Mouse (Mus musculus) CD4-positive helper T cell, adult 2 months (primary cell): ENCODE results near the gene Rictor.
"Not testable (repeated sequence)": the region's sequence is repeated elsewhere in the genome, so short reads cannot be mapped to it uniquely, and the experiment has no call there.

Experiments
- DNase-seq: peaks from one replicate; pipeline ENCODE4 v3.0.0-alpha.2; 2012; ENCODE audit warnings: low read depth, missing footprints, low spot score

Rictor gene

GRCm38 (mm10) chr15:6733076-6733475, 24.9 kb downstream of the Rictor start:
- no peak for DNase-seq

- DNase-seq, result no peak
These were observed 31.0 kb downstream of the Rictor start for GRCm38 (mm10) chr15:6739180-6739579.

GRCm38 (mm10) chr15:6742337-6743025, 34.3 kb downstream of the Rictor start:
- DNase-seq, result no peak

GRCm38 (mm10) chr15:6743723-6744122, 35.5 kb downstream of the Rictor start:
- no peak for DNase-seq

GRCm38 (mm10) chr15:6746301-6746983, 38.3 kb downstream of the Rictor start:
- DNase-seq, result not testable (repeated sequence)

- DNase-seq, result no peak
These were observed 38.8 kb downstream of the Rictor start for GRCm38 (mm10) chr15:6747001-6747400.

- DNase-seq, result no peak
These were observed 46.2 kb downstream of the Rictor start for GRCm38 (mm10) chr15:6754400-6754799.

- DNase-seq, result no peak
These were observed 64.1 kb downstream of the Rictor start for GRCm38 (mm10) chr15:6772265-6772664.

- no peak for DNase-seq
These were observed 78.0 kb downstream of the Rictor start for GRCm38 (mm10) chr15:6786212-6786611.

GRCm38 (mm10) chr15:6787236-6787635, 79.1 kb downstream of the Rictor start:
- DNase-seq, result no peak

GRCm38 (mm10) chr15:6790011-6790410, 81.8 kb downstream of the Rictor start:
- DNase-seq, result no peak

- no peak for DNase-seq
These were observed 83.5 kb downstream of the Rictor start for GRCm38 (mm10) chr15:6791648-6792047.

GRCm38 (mm10) chr15:6792846-6793245, 84.7 kb downstream of the Rictor start:
- DNase-seq, result no peak

GRCm38 (mm10) chr15:6801212-6801611, 93.0 kb downstream of the Rictor start:
- DNase-seq, result not testable (repeated sequence)

- no peak for DNase-seq
These were observed 107.6 kb downstream of the Rictor start for GRCm38 (mm10) chr15:6815807-6816206.

GRCm38 (mm10) chr15:6840199-6840598, 132.0 kb downstream of the Rictor start:
- DNase-seq, result peak; percentile 9

GRCm38 (mm10) chr15:6849851-6850250, 141.7 kb downstream of the Rictor start:
- no peak for DNase-seq
